Comparison of ENCODE assay signal across 8 mouse cellular contexts in the genomic region with DNA sequence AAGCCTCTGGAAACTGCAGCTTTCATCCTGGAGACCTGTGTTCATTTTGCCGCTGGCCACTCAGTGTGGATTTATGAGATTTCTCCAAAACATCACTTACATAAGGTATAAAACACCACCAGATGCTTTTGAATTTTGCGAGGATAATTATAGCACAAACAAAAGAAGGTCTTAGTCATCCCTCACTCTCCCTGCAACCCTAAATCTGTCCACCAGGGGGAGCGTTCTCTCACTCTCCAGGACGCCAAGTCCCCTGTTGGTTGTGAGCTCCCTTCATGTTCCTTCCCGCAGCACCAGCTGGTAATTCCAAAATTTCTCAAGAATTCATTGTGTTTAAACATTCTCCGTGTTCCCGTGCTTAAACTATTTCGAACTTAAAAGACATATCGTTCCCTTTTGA. TPM values are rescaled to one million over a fixed set of nuclear protein-coding genes. Genes with fewer than 3 reads are reported as not detected.
A peak's percentile ranks its signal among the peaks of the same experiment; 100 is the strongest.
DNase-seq lines count a peak whose midpoint lies in the region; ATAC-seq and TF ChIP-seq lines count a peak whose summit lies in the region.

No protein-coding gene starts in this region.

- 21% methylated on average over 9 of the region's 9 CpGs for WGBS in neural tube, embryonic 15.5 days
- WGBS in forebrain, embryonic 15.5 days, result 15% methylated on average over 9 of the region's 9 CpGs
- 17% methylated on average over 9 of the region's 9 CpGs for WGBS in liver, adult 2 months

- no peak overlapping the region for H3K9ac ChIP-seq in neural tube, embryonic 15.5 days (replicated peaks)
- H3K9ac ChIP-seq in forebrain, embryonic 15.5 days (replicated peaks), result no peak overlapping the region
- no peak overlapping the region for H3K9ac ChIP-seq in liver, adult 2 months (ENCODE audit: low read depth, low read length)

- H3K36me3 ChIP-seq in neural tube, embryonic 15.5 days, result no peaks in the 10 kb centered on the region
- H3K36me3 ChIP-seq in forebrain, embryonic 15.5 days, result no peaks in the 10 kb centered on the region
- no peaks in the 10 kb centered on the region for H3K36me3 ChIP-seq in liver, adult 2 months (ENCODE audit: control insufficient read depth, insufficient read depth, low read length)

- H3K27me3 ChIP-seq in neural tube, embryonic 15.5 days (replicated peaks), result no peaks in the 10 kb centered on the region
- no peaks in the 10 kb centered on the region for H3K27me3 ChIP-seq in forebrain, embryonic 15.5 days
- no peaks in the 10 kb centered on the region for H3K27me3 ChIP-seq in liver, adult 2 months (ENCODE audit: control insufficient read depth, insufficient read depth, low read length)

- no peak for ATAC-seq in neural tube, embryonic 15.5 days (ENCODE audit: low FRiP score)
- peak; percentile 36; the same call in 1 of the 2 replicates for ATAC-seq in forebrain, embryonic 15.5 days (replicated peaks)

- H3K4me2 ChIP-seq in neural tube, embryonic 15.5 days, result no peak overlapping the region
- no peak overlapping the region for H3K4me2 ChIP-seq in forebrain, embryonic 15.5 days (replicated peaks)

- H3K27ac ChIP-seq in neural tube, embryonic 15.5 days (replicated peaks), result no peak overlapping the region
- H3K27ac ChIP-seq in forebrain, embryonic 15.5 days (replicated peaks), result no peak overlapping the region
- H3K27ac ChIP-seq in liver, adult 2 months (replicated peaks; ENCODE audit: insufficient read depth, low read depth, low read length), result no peak overlapping the region

- peak; percentile 84 for TF ChIP-seq CTCF in liver, adult 2 months (IDR thresholded peaks at IDR 0.05; ENCODE audit: low read depth, low read length)

- H3K4me3 ChIP-seq in neural tube, embryonic 15.5 days (replicated peaks), result no peak overlapping the region
- H3K4me3 ChIP-seq in forebrain, embryonic 15.5 days, result no peak overlapping the region
- H3K4me3 ChIP-seq in liver, adult 2 months (ENCODE audit: insufficient read depth, low read depth, low read length), result no peak overlapping the region

- peaks cover 2% of the 10 kb centered on the region; the same call in 1 of the 2 replicates for H3K4me1 ChIP-seq in neural tube, embryonic 15.5 days
- H3K4me1 ChIP-seq in forebrain, embryonic 15.5 days, result peaks cover 15% of the 10 kb centered on the region; the same call in 1 of the 2 replicates
- H3K4me1 ChIP-seq in liver, adult 2 months (ENCODE audit: control insufficient read depth, insufficient read depth, low read length), result peaks cover 2% of the 10 kb centered on the region; the same call in 1 of the 2 replicates

- no peaks in the 10 kb centered on the region for H3K9me3 ChIP-seq in neural tube, embryonic 15.5 days (replicated peaks)
- H3K9me3 ChIP-seq in forebrain, embryonic 15.5 days, result no peaks in the 10 kb centered on the region

- peak; percentile 89 for DNase-seq in neural tube, embryonic 10.5 days (ENCODE audit: extremely low spot score, low spot score)
- DNase-seq in cerebellum, adult 11-12 months, result peak; percentile 62
- DNase-seq in hindlimb bud, embryonic 11.5 days (ENCODE audit: extremely low spot score, low read depth, low spot score), result peak; percentile 85
- peak; percentile 60 for DNase-seq in liver, adult 2 months (ENCODE audit: extremely low read depth, low read depth, low spot score)
- peak; percentile 90 for DNase-seq in retina, embryonic 14.5 days (ENCODE audit: low spot score)
- DNase-seq in urinary bladder, adult 18-20 months (ENCODE audit: low spot score in 2 of 2), result peak; percentile 34 to 66

- no peaks in the 10 kb centered on the region for H3K79me2 ChIP-seq in liver, adult 2 months (ENCODE audit: control insufficient read depth, insufficient read depth, low read length)

- TF ChIP-seq POLR2A in liver, adult 2 months (IDR thresholded peaks at IDR 0.05; ENCODE audit: extremely low read depth, insufficient read depth, low read length), result no peak

RNA-seq across cellular contexts. Expression of gene Mcur1, which starts 5.4 kb away (rescaled TPM):
- 6.5 and 8.2 TPM in 2 replicates for polyA plus RNA-seq in neural tube, embryonic 15.5 days (2015; fragmentation: Nextera tagmentation; extraction: Ambion mirVana)
- 7.5 and 8.6 TPM in 2 replicates for polyA plus RNA-seq in forebrain, embryonic 15.5 days (2015; fragmentation: Nextera tagmentation; extraction: Ambion mirVana)
- total RNA-seq in liver, adult 2 months (2014; rRNA removed), result 14.7 and 17.9 TPM in 2 replicates
- polyA plus RNA-seq in liver, adult 2 months (2012; rRNA removed), result 14.8 and 16.6 TPM in 2 replicates

RNA-seq across cellular contexts. Expression of gene Rnf182, which starts 50.2 kb away (rescaled TPM):
- polyA plus RNA-seq in neural tube, embryonic 15.5 days (2015; fragmentation: Nextera tagmentation; extraction: Ambion mirVana), result 24.1 and 30.2 TPM in 2 replicates
- polyA plus RNA-seq in forebrain, embryonic 15.5 days (2015; fragmentation: Nextera tagmentation; extraction: Ambion mirVana), result 47.8 and 50.8 TPM in 2 replicates
- total RNA-seq in liver, adult 2 months (2014; rRNA removed), result not detected in 2 replicates
- polyA plus RNA-seq in liver, adult 2 months (2012; rRNA removed), result 0.02 TPM in 1 of 2 replicates, not detected in the other

Comparison
In these comparisons a context has a peak if more than half of its experiments do, and no peak if none do; other contexts are left out.
1. RNA of gene Rnf182, which starts 50.2 kb away (polyA plus RNA-seq): 47.8 to 50.8 TPM in forebrain, embryonic 15.5 days and 24.1 to 30.2 TPM in neural tube, embryonic 15.5 days; 0.02 TPM in liver, adult 2 months; every median in the first group is over 10 times any median in the second.
2. Peak in every context shown above with its lines, with median percentiles within 50 percentile points of each other: DNase-seq.